Mouse (Mus musculus): ENCODE results near the gene Tbc1d1. TPM values are rescaled to one million over a fixed set of nuclear protein-coding genes. Genes with fewer than 3 reads are reported as not detected.

The Tbc1d1 gene
- polyA plus RNA-seq, 1 experiment from 2014 or later = 28.9 TPM

- Histone ChIP-seq H3K4me3 (replicated peaks) (no peak overlapping the region), H3K36me3 (0 out of 2 replicates have a peak, but pooled peaks cover 8% of the 10 kb centered on the region), H3K27ac (no peak overlapping the region), H3K9ac (no peak overlapping the region), H3K4me1 (peaks cover 25% of the 10 kb centered on the region), H3K9me3 (no peaks in the 10 kb centered on the region), H3K27me3 (replicated peaks) (no peaks in the 10 kb centered on the region), H3K4me2 (no peak overlapping the region)
- ATAC-seq (ENCODE audit: insufficient read depth, low FRiP score, low read depth) = no peak
- 77% methylated on average over 4 of the region's 4 CpGs for WGBS
These were observed 145.1 kb downstream of the Tbc1d1 start for GRCm38 (mm10) chr5:64301246-64301645.

DNA sequence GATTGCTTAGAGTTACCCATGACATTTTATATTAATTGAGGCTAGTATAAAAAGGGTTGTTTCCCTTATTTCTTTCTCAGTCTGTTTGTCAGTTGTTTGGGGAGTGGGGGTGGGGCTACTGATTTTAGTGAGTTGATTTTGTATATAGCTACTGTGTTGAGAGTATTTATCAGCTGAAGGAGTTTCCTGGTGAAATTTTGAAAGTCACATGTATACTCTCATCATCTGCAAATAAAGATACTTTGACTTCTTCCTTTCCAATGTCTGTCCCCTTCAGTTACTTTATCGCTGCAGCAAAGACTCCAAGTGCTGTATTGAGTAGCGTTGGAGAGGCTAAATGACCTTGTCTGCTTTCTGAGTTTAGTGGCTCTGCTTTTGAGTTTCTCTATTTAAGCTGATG lies 151.2 kb downstream of the Tbc1d1 start:
- 99% methylated on average over 2 of the region's 2 CpGs for WGBS
- peaks cover 11% of the 10 kb centered on the region; the same call in 1 of the 2 replicates for H3K36me3 ChIP-seq

DNA sequence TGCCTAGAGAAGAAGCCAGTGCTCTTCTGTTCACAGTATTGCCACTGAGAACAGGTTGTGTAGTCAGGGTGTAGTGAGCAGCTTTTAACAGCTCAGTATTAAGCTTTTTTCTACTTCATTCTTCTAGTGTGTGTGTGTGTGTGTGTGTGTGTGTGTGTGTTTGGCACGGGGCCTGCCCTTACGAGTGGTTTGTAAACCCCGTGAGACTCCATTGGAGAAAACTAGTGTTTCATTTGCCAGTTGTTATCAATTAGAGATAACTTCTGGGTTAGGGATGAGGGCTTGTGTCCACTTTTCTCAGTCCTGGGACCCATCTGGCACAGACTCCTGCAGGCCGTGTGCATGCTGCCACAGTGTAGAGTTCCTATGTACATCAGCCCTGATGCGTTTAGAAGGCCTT lies 156.2 kb downstream of the Tbc1d1 start:
- no peak overlapping the region for H3K4me3 ChIP-seq (replicated peaks)
- H3K27ac ChIP-seq = no peak overlapping the region
- no peaks in the 10 kb centered on the region for H3K27me3 ChIP-seq (replicated peaks)
- no peak overlapping the region for H3K9ac ChIP-seq
- H3K4me2 ChIP-seq = no peak overlapping the region
- H3K9me3 ChIP-seq = no peaks in the 10 kb centered on the region
- H3K36me3 ChIP-seq = 0 out of 2 replicates have a peak, but pooled peaks cover 3% of the 10 kb centered on the region
- no peak for ATAC-seq (ENCODE audit: insufficient read depth, low FRiP score, low read depth)
- no peaks in the 10 kb centered on the region; the same call in 1 of the 2 replicates for H3K4me1 ChIP-seq
- 58% methylated on average over 5 of the region's 5 CpGs for WGBS

More for the DNA sequence above, 151.2 kb downstream of the Tbc1d1 start:
- no peaks in the 10 kb centered on the region for H3K9me3 ChIP-seq
- H3K4me1 ChIP-seq = no peaks in the 10 kb centered on the region
- no peak overlapping the region for H3K9ac ChIP-seq
- no peak overlapping the region for H3K4me2 ChIP-seq
- H3K27ac ChIP-seq = no peak overlapping the region
- no peak for ATAC-seq (ENCODE audit: insufficient read depth, low FRiP score, low read depth)
- H3K27me3 ChIP-seq (replicated peaks) = no peaks in the 10 kb centered on the region
- no peak overlapping the region for H3K4me3 ChIP-seq (replicated peaks)

- Histone ChIP-seq H3K4me3 (replicated peaks) (no peak overlapping the region), H3K27me3 (replicated peaks) (no peaks in the 10 kb centered on the region), H3K9ac (no peak overlapping the region), H3K36me3 (peaks cover 7% of the 10 kb centered on the region; the same call in 1 of the 2 replicates), H3K27ac (peak overlapping the region; percentile 57), H3K9me3 (no peaks in the 10 kb centered on the region), H3K4me1 (no peaks in the 10 kb centered on the region; the same call in 1 of the 2 replicates), H3K4me2 (no peak overlapping the region)
- peak; percentile 77 for ATAC-seq (ENCODE audit: insufficient read depth, low FRiP score, low read depth)
- WGBS = 69% methylated on average over 1 of the region's 1 CpGs
These were observed 157.4 kb downstream of the Tbc1d1 start for GRCm38 (mm10) chr5:64313481-64313880.

GRCm38 (mm10) chr5:64314288-64315052 lies 158.4 kb downstream of the Tbc1d1 start:
- Histone ChIP-seq H3K9me3 (no peaks in the 10 kb centered on the region), H3K4me3 (replicated peaks) (no peak overlapping the region), H3K4me1 (no peaks in the 10 kb centered on the region; the same call in 1 of the 2 replicates), H3K36me3 (peaks cover 7% of the 10 kb centered on the region; the same call in 1 of the 2 replicates), H3K9ac (no peak overlapping the region), H3K27ac (peak overlapping the region; percentile 79), H3K4me2 (no peak overlapping the region), H3K27me3 (replicated peaks) (no peaks in the 10 kb centered on the region)
- 43% methylated on average over 6 of the region's 6 CpGs for WGBS
- no peak for ATAC-seq (ENCODE audit: insufficient read depth, low FRiP score, low read depth)

GRCm38 (mm10) chr5:64315088-64315487 lies 159.0 kb downstream of the Tbc1d1 start:
- H3K27ac ChIP-seq = no peak overlapping the region; the same call in 1 of the 2 replicates
- H3K27me3 ChIP-seq (replicated peaks) = no peaks in the 10 kb centered on the region
- no peak overlapping the region for H3K4me3 ChIP-seq (replicated peaks)
- 59% methylated on average over 1 of the region's 1 CpGs for WGBS
- H3K9ac ChIP-seq = no peak overlapping the region
- no peak for ATAC-seq (ENCODE audit: insufficient read depth, low FRiP score, low read depth)
- no peaks in the 10 kb centered on the region; the same call in 1 of the 2 replicates for H3K4me1 ChIP-seq
- no peaks in the 10 kb centered on the region for H3K9me3 ChIP-seq
- H3K36me3 ChIP-seq = peaks cover 7% of the 10 kb centered on the region; the same call in 1 of the 2 replicates
- no peak overlapping the region for H3K4me2 ChIP-seq

GRCm38 (mm10) chr5:64323286-64323685 lies 167.2 kb downstream of the Tbc1d1 start:
- Histone ChIP-seq H3K27ac (no peak overlapping the region), H3K9ac (no peak overlapping the region), H3K27me3 (replicated peaks) (no peaks in the 10 kb centered on the region), H3K4me2 (no peak overlapping the region), H3K9me3 (no peaks in the 10 kb centered on the region), H3K4me3 (replicated peaks) (no peak overlapping the region), H3K4me1 (peaks cover 13% of the 10 kb centered on the region), H3K36me3 (peaks cover 7% of the 10 kb centered on the region; the same call in 1 of the 2 replicates)
- 72% methylated on average over 4 of the region's 4 CpGs for WGBS
- ATAC-seq (ENCODE audit: insufficient read depth, low FRiP score, low read depth) = no peak

- no peaks in the 10 kb centered on the region for H3K9me3 ChIP-seq
- peaks cover 6% of the 10 kb centered on the region; the same call in 1 of the 2 replicates for H3K36me3 ChIP-seq
- H3K4me2 ChIP-seq = no peak overlapping the region
- ATAC-seq (ENCODE audit: insufficient read depth, low FRiP score, low read depth) = no peak
- no peak overlapping the region for H3K27ac ChIP-seq
- no peak overlapping the region for H3K4me3 ChIP-seq (replicated peaks)
- H3K4me1 ChIP-seq = peaks cover 13% of the 10 kb centered on the region
- WGBS = 83% methylated on average over 12 of the region's 12 CpGs
- no peaks in the 10 kb centered on the region for H3K27me3 ChIP-seq (replicated peaks)
- H3K9ac ChIP-seq = no peak overlapping the region
These were observed 168.2 kb downstream of the Tbc1d1 start for GRCm38 (mm10) chr5:64324353-64324752.

DNA sequence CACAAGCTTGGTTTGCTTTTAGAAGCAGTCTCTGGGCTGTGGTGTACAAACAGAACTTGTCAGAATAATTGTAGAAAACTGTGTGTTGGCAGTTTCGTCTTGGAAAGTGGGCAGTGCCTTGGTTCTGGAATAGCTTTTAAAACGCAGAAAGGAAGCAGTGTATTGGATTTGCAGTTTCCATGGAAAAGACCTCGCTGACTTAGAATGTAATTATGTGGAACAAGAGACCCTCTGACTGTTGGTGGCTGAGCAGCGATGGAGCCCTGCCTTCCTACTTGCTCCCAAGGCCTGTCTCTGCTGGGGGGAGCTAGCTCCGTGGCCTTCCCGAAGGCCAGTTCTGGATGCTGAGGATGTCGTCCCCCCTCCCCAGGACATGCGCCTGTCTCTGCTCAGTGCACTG lies 168.8 kb downstream of the Tbc1d1 start:
- Histone ChIP-seq H3K36me3 (peaks cover 6% of the 10 kb centered on the region; the same call in 1 of the 2 replicates), H3K9ac (no peak overlapping the region), H3K27me3 (replicated peaks) (no peaks in the 10 kb centered on the region), H3K9me3 (no peaks in the 10 kb centered on the region), H3K4me3 (replicated peaks) (no peak overlapping the region), H3K4me2 (no peak overlapping the region), H3K27ac (no peak overlapping the region), H3K4me1 (peaks cover 13% of the 10 kb centered on the region)
- 83% methylated on average over 8 of the region's 8 CpGs for WGBS
- no peak for ATAC-seq (ENCODE audit: insufficient read depth, low FRiP score, low read depth)

- ATAC-seq (ENCODE audit: insufficient read depth, low FRiP score, low read depth) = no peak
- no peaks in the 10 kb centered on the region for H3K27me3 ChIP-seq (replicated peaks)
- 78% methylated on average over 5 of the region's 5 CpGs for WGBS
- no peak overlapping the region for H3K4me3 ChIP-seq (replicated peaks)
- no peak overlapping the region for H3K4me2 ChIP-seq
- H3K9ac ChIP-seq = no peak overlapping the region
- no peaks in the 10 kb centered on the region for H3K9me3 ChIP-seq
- H3K36me3 ChIP-seq = peaks cover 6% of the 10 kb centered on the region; the same call in 1 of the 2 replicates
- H3K4me1 ChIP-seq = peaks cover 15% of the 10 kb centered on the region
- H3K27ac ChIP-seq = peak overlapping the region; percentile 52
These were observed 169.7 kb downstream of the Tbc1d1 start for GRCm38 (mm10) chr5:64325741-64326355.

GRCm38 (mm10) chr5:64326427-64327181 lies 170.5 kb downstream of the Tbc1d1 start:
- Histone ChIP-seq H3K27ac (peak overlapping the region; percentile 52), H3K9me3 (no peaks in the 10 kb centered on the region), H3K36me3 (peaks cover 6% of the 10 kb centered on the region; the same call in 1 of the 2 replicates), H3K9ac (no peak overlapping the region), H3K4me1 (peaks cover 15% of the 10 kb centered on the region), H3K4me2 (no peak overlapping the region), H3K27me3 (replicated peaks) (no peaks in the 10 kb centered on the region), H3K4me3 (replicated peaks) (no peak overlapping the region)
- 74% methylated on average over 7 of the region's 7 CpGs for WGBS
- peak; percentile 64; the same call in 1 of the 2 replicates for ATAC-seq (ENCODE audit: insufficient read depth, low FRiP score, low read depth)

Data from stomach, embryonic 15.5 days (tissue).